Mouse (Mus musculus): ENCODE results near the gene Ermard.

The Ermard gene

GRCm38 (mm10) chr17:15059646-15060045 is 18.6 kb downstream of the Ermard start:
- in situ Hi-C loops (cut with MboI, MseI), result loop anchor here (5.0 kb wide), 3 partner anchors 42 to 77 kb away; no protein-coding TSS in a partner anchor

- in situ Hi-C loops (cut with MboI, MseI), result no loop called here
Measured at GRCm38 (mm10) chr17:15060356-15060755, 19.3 kb downstream of the Ermard start.

- in situ Hi-C loops (cut with MboI, MseI), result loop anchor here (5.0 kb wide), 2 partner anchors 402 to 407 kb away; no protein-coding TSS in a partner anchor
Measured at GRCm38 (mm10) chr17:15065391-15066024, 24.5 kb downstream of the Ermard start.

GRCm38 (mm10) chr17:15066066-15066465 is 25.1 kb downstream of the Ermard start:
- in situ Hi-C loops (cut with MboI, MseI), result loop anchor here (5.0 kb wide), 2 partner anchors 401 to 406 kb away; no protein-coding TSS in a partner anchor

- in situ Hi-C loops (cut with MboI, MseI), result loop anchor here (5.0 kb wide), 2 partner anchors 400 to 405 kb away; no protein-coding TSS in a partner anchor
Measured at GRCm38 (mm10) chr17:15066911-15067310, 25.9 kb downstream of the Ermard start.

GRCm38 (mm10) chr17:15068040-15068792 is 27.2 kb downstream of the Ermard start:
- in situ Hi-C loops (cut with MboI, MseI), result loop anchor here (5.0 kb wide), 2 partner anchors 399 to 404 kb away; no protein-coding TSS in a partner anchor

GRCm38 (mm10) chr17:15069124-15069523 is 28.1 kb downstream of the Ermard start:
- in situ Hi-C loops (cut with MboI, MseI), result loop anchor here (5.0 kb wide), 2 partner anchors 398 to 403 kb away; no protein-coding TSS in a partner anchor

- in situ Hi-C loops (cut with MboI, MseI), result no loop called here
Measured at GRCm38 (mm10) chr17:15072211-15072610, 31.2 kb downstream of the Ermard start.

- in situ Hi-C loops (cut with MboI, MseI), result no loop called here
Measured at GRCm38 (mm10) chr17:15075033-15075432, 34.0 kb downstream of the Ermard start.

GRCm38 (mm10) chr17:15077536-15077935 is 36.5 kb downstream of the Ermard start:
- in situ Hi-C loops (cut with MboI, MseI), result no loop called here

GRCm38 (mm10) chr17:15084226-15084848 is 43.3 kb downstream of the Ermard start:
- in situ Hi-C loops (cut with MboI, MseI), result no loop called here

- in situ Hi-C loops (cut with MboI, MseI), result no loop called here
Measured at GRCm38 (mm10) chr17:15085006-15085405, 44.0 kb downstream of the Ermard start.

GRCm38 (mm10) chr17:15088166-15088565 is 47.2 kb downstream of the Ermard start:
- in situ Hi-C loops (cut with MboI, MseI), result no loop called here

GRCm38 (mm10) chr17:15088591-15089001 is 47.6 kb downstream of the Ermard start:
- in situ Hi-C loops (cut with MboI, MseI), result no loop called here

GRCm38 (mm10) chr17:15091739-15092138 is 50.7 kb downstream of the Ermard start:
- in situ Hi-C loops (cut with MboI, MseI), result no loop called here

- in situ Hi-C loops (cut with MboI, MseI), result no loop called here
Measured at GRCm38 (mm10) chr17:15093523-15093922, 52.5 kb downstream of the Ermard start.

GRCm38 (mm10) chr17:15096853-15097252 is 55.8 kb downstream of the Ermard start:
- in situ Hi-C loops (cut with MboI, MseI), result no loop called here

- in situ Hi-C loops (cut with MboI, MseI), result no loop called here
Measured at GRCm38 (mm10) chr17:15098677-15099076, 57.7 kb downstream of the Ermard start.

- in situ Hi-C loops (cut with MboI, MseI), result loop anchor here in 1 of 2 experiments (10.0 kb wide), 1 partner anchor 1217 kb away; no protein-coding TSS in a partner anchor
Measured at GRCm38 (mm10) chr17:15101355-15101754, 60.3 kb downstream of the Ermard start.

- in situ Hi-C loops (cut with MboI, MseI), result loop anchor here in 1 of 2 experiments (10.0 kb wide), 1 partner anchor 1222 kb away; no protein-coding TSS in a partner anchor
Measured at GRCm38 (mm10) chr17:15107143-15107649, 66.2 kb downstream of the Ermard start.
